Mouse (Mus musculus) gastrocnemius, adult 2 months (tissue): ENCODE measurements around the gene Tia1. TPM values are rescaled to one million over a fixed set of nuclear protein-coding genes. Genes with fewer than 3 reads are reported as not detected.

ENCODE experiments used
- DNase-seq: peaks from one replicate; pipeline ENCODE4 v3.0.0; 2022
- H3K27ac ChIP-seq: fragments of 200-600 bp; 2 replicates; pipeline ENCODE4 v1.8.1; 2022; ENCODE audit warnings: mild to moderate bottlenecking
- H3K4me3 ChIP-seq: fragments of 200-600 bp; 2 replicates; pipeline ENCODE4 v1.8.1; 2022; ENCODE audit warnings: mild to moderate bottlenecking, moderate library complexity
- CTCF ChIP-seq: fragments of 200-600 bp; IDR thresholded peaks from 2 replicates; pipeline ENCODE4 v1.8.1; 2022; ENCODE audit warnings: antibody characterized with exemption, mild to moderate bottlenecking, moderate library complexity
- intact Hi-C: fragments of 180-260 bp; cut with DNase I; formaldehyde crosslinking; loops from one replicate; pipeline ENCODE4 v1.15.1; 2025
- total RNA-seq, 2 experiments: library from RNA; stranded (reverse); gene quantifications; 2 replicates each; pipeline ENCODE4 v1.2.3; 2021

Gene Tia1
- total RNA-seq, 2 experiments from 2014 or later, result 20.7 to 22.7 TPM

DNA sequence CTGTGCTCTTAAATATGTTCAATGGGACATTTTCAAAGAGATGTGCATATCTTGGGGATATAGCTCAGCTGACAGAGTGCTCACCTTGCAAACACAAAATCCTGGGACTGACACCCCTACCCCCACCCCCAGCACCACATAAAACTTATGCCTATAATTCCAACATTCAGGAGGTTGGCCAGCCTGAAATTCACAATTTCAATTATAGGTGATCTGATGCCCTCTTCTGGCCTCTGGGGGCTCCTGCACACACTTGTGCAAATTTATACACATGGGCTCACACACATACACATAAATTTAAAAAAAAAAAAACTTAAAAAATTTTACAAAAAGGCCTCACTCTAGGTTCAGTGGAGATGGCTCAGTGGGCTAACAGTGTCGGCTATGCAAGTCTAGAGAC lies 10.8 kb upstream of the Tia1 start:
- Histone ChIP-seq H3K27ac (no peak overlapping the region), H3K4me3 (no peak overlapping the region)
- TF ChIP-seq CTCF, result peak; percentile 24; the same call in 1 of the 2 replicates
- intact Hi-C loops, result no loop called here
- no peak for DNase-seq

- intact Hi-C loops, result no loop called here
- no peak for DNase-seq
- Histone ChIP-seq H3K4me3 (no peak overlapping the region), H3K27ac (no peak overlapping the region)
- TF ChIP-seq CTCF, result no peak
These were observed 9.8 kb upstream of the Tia1 start for GRCm38 (mm10) chr6:86394078-86394720.

DNA sequence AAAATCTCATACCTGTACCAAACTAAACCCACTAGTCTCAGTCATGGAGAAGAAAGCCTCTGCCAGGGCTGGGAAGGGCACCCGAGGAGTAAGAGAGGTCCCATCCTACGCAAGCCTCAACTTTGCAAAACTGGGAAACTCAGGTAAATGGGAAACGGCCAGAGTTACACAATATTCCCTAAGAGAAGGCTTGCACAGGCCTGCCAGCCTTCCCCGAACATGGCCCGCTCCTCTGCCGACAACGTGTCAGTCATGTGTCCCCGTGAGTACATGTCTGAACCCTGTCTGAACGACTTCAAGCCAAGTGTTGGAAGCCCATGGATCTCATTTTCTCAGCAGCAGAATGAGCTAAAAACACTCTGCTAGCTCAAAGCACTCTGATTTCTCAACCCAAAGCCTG lies 9.0 kb upstream of the Tia1 start:
- H3K4me3 ChIP-seq, result no peak overlapping the region; the same call in 1 of the 2 replicates
- intact Hi-C loops, result no loop called here

DNA sequence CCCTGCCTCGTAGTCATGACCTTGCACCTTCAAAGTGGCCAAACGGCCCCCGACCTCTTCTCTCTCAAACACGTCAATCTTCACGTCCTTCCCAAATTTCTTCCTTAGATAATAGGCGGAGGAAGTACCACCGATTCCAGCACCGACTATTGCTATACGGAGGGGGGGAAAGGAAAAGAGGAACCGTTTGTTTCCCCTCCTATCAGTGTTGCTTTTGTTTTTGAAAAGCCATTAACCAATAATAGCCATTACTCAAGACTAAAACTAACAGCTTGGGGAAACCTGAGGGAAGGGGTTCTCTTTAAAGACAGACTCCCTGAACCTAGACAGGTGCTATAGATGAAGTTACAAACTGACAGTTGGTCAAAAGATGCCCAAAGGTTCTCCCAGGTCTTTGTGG lies 8.1 kb upstream of the Tia1 start:
- Histone ChIP-seq H3K27ac (peak overlapping the region; percentile 87), H3K4me3 (peak overlapping the region; percentile 80)
- no peak for TF ChIP-seq CTCF
- intact Hi-C loops, result no loop called here
- DNase-seq, result no peak

More for the DNA sequence above, 9.0 kb upstream of the Tia1 start:
- DNase-seq, result no peak
- TF ChIP-seq CTCF, result no peak
- H3K27ac ChIP-seq, result 0 out of 2 replicates have a peak overlapping the region, but pooled peaks have one; percentile 16

DNA sequence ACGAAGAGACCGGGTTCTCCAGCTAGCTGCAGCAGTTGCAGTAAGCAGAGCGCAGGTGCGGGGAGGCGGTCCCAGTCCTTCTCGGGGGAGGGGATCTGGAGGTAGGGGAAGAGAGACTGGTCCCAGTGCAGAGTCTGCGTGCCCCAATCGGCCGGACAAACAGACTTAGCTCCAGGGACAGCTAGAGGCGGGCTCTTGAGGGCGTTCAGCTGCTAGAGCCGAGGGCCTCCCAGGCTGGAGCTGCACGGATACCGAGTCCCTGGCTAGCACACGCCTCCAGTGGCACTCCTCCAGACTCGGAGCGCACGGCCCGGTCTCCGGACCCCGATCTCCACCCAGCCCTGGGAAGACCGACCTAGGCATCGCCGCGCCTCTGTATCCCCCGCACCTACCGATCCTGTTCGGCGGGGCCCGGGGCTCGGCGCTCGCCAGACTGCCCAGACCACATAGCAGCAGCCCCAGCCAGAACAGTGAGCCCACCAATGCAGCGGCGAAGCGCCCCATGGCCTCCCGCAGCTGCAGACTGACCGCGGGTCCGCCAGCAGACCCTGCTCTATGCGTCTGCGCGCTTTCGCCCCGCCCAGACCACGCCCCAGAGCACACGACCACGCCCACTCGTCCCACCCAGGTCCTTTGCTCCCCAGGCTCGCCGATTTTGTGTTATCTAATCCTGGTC lies 7.3 kb upstream of the Tia1 start, which contains the start of gene Pcyox1:
Gene Pcyox1 (minus strand): TSS at position 574 of the 676 bp plus-strand sequence.
- intact Hi-C loops, result no loop called here

DNA sequence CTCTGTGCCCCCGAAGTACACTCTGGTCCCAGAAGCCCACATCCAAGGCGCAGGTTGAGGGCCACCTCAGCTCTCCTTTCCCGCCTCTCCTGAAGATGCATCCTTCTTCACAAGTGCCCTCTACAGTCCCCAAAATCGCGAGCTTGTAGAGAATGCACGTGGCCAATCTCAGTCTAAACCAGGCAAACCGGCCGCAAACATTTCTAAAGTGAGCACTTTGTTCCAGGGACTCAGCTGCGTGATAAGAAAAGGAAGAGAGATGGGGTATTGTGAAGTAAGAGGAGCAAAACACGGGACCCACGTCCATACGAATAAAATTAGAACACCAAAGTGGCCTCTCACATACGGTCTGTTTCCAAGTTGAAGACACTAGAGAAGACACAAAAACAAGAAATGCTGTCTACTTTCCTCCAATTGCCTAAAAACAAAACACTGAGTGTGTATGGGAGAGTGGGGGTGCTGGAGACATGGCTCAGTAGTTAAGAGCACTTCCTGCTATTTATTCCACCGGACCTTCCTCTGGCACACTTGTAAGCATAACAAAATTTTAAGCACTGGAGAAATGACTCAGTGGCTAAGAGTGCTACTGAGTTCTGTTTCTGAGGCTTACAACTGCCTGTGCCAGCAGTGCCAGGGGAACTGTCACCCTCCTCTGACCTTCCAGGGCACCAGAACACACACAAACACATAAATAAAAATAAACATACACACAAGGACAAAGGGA lies 6.6 kb upstream of the Tia1 start:
- peak overlapping the region; percentile 80 for H3K4me3 ChIP-seq
- no peak for TF ChIP-seq CTCF
- DNase-seq, result no peak
- peak overlapping the region; percentile 87 for H3K27ac ChIP-seq
- intact Hi-C loops, result no loop called here

More for the DNA sequence above, 7.3 kb upstream of the Tia1 start, which contains the start of gene Pcyox1:
- Histone ChIP-seq H3K4me3 (peak within 1 kb of the TSS; percentile 80), H3K27ac (peak within 1 kb of the TSS; percentile 87)
- no peak for TF ChIP-seq CTCF
- peak; percentile 91 for DNase-seq

- no peak for TF ChIP-seq CTCF
- intact Hi-C loops, result no loop called here
- no peak for DNase-seq
These were observed 5.0 kb upstream of the Tia1 start for GRCm38 (mm10) chr6:86398986-86399385.

GRCm38 (mm10) chr6:86399995-86400394 lies 4.0 kb upstream of the Tia1 start:
- no peak for TF ChIP-seq CTCF
- Histone ChIP-seq H3K4me3 (no peak overlapping the region), H3K27ac (no peak overlapping the region)
- intact Hi-C loops, result loop anchor here (5.0 kb wide), 1 partner anchor 258 kb away; no protein-coding TSS in a partner anchor
- no peak for DNase-seq

More at GRCm38 (mm10) chr6:86398986-86399385, 5.0 kb upstream of the Tia1 start:
- H3K27ac ChIP-seq, result no peak overlapping the region
- no peak overlapping the region for H3K4me3 ChIP-seq

GRCm38 (mm10) chr6:86400972-86401371 lies 3.0 kb upstream of the Tia1 start:
- TF ChIP-seq CTCF, result peak; percentile 88
- H3K27ac ChIP-seq, result peak overlapping the region; percentile 48; the same call in 1 of the 2 replicates
- intact Hi-C loops, result loop anchor here (1.0 to 5.0 kb wide), 2 partner anchors 36 to 259 kb away; partner anchors contain the start of gene Fam136a

DNA sequence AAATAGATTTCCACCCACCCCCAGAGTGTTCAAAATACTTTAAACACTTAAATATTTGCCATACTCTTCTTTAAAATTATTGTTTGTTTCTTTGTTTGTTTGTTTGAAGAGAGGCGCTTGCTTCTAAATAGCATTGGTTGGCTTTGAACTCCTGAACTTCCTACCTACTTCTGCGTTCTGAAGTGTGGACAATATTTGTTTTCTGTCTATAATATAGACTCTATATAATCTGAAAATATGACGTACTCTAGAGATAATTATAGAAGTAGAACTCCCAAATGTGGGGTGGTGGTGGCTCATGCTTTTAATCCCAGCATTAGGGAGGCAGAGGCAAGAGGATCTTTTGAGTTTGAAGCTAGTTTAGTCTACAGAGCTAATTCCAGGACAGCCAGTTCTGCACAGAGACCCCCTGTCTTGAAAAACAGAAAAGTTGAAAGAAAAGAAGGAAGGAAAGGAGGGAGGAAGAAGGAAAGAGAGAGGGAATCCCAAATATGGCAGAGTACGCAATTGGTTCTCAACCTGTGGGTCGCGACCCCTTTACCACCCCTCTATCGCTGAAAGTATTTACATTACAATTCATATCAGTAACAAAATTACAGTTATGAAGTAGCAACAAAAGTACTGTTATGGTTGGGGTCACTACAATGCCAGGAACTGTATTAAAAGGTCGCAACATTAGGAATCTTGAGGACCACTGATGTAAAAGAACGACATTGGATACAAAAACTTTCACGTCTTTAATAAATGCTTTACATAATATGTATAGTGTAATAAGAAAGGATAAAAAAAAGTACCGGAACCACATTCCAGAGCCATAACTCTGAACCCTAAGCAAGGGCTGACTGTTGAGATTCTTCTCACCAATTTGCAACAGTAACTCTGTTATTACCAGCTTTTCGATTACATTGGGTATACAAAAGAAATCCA lies 1.1 kb upstream of the Tia1 start:
- no peak for DNase-seq
- intact Hi-C loops, result loop anchor here (5.0 kb wide), 1 partner anchor 261 kb away; no protein-coding TSS in a partner anchor
- peak overlapping the region; percentile 81 for H3K4me3 ChIP-seq
- peak overlapping the region; percentile 95 for H3K27ac ChIP-seq
- no peak for TF ChIP-seq CTCF

More at GRCm38 (mm10) chr6:86400972-86401371, 3.0 kb upstream of the Tia1 start:
- DNase-seq, result peak; percentile 79
- H3K4me3 ChIP-seq, result peak overlapping the region; percentile 59

DNA sequence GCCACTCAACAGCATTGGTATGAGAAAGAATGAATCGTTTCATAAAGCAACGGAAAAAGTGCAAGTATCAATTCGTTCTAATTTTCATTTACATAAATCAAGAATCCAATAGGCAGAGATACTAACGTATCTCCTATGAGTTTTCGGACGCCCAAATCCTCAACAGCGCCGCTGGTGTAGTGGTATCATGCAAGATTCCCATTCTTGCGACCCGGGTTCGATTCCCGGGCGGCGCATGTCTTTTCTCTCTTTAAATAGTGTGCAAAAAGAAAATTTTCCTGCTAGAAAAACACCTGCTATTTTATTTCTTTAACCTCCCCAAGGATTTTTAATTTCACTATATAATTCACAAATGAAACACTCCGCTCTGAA lies 305 bp upstream of the Tia1 start:
- peak; percentile 8; the same call in 1 of the 2 replicates for TF ChIP-seq CTCF
- Histone ChIP-seq H3K4me3 (peak overlapping the region; percentile 81), H3K27ac (peak overlapping the region; percentile 95)
- DNase-seq, result no peak
- intact Hi-C loops, result loop anchor here (5.0 kb wide), 1 partner anchor 261 kb away; no protein-coding TSS in a partner anchor
